Mouse (Mus musculus): Measurements from ENCODE around the gene Prrc2a. TPM values are rescaled to one million over a fixed set of nuclear protein-coding genes. Genes with fewer than 3 reads are reported as not detected.
A peak's percentile ranks its signal among the peaks of the same experiment; 100 is the strongest.

Gene Prrc2a
- total and polyA plus RNA-seq, 3 experiments, result 71.0 to 663 (median 87.6) TPM

GRCm38 (mm10) chr17:35191723-35192122, 27.0 kb upstream of the Prrc2a start (continued):
- TF ChIP-seq JUND (IDR thresholded peaks at IDR 0.05; ENCODE audit: low read depth, low read length) (no peak), MXI1 (IDR thresholded peaks at IDR 0.05; ENCODE audit: low read depth, low read length) (no peak), ZC3H11A (IDR thresholded peaks at IDR 0.05; ENCODE audit: low read depth, low read length) (peak; percentile 31), RAD21 (IDR thresholded peaks at IDR 0.05; ENCODE audit: low read depth, low read length) (peak; percentile 13; the same call in 1 of the 2 replicates), KAT2A (conservative IDR thresholded peaks at IDR 0.05; ENCODE audit: low read depth, low read length) (no peak), MYB (IDR thresholded peaks at IDR 0.05; ENCODE audit: low read depth, low read length) (no peak), ELF1 (IDR thresholded peaks at IDR 0.05; ENCODE audit: low read depth, low read length) (no peak), ZMIZ1 (IDR thresholded peaks at IDR 0.05; ENCODE audit: low read depth, low read length) (no peak), USF1 (IDR thresholded peaks at IDR 0.05; ENCODE audit: low read depth, low read length) (no peak), HCFC1 (IDR thresholded peaks at IDR 0.05; ENCODE audit: low read depth, low read length) (no peak), SIN3A (IDR thresholded peaks at IDR 0.05; ENCODE audit: low read length) (no peak), POLR2A (IDR thresholded peaks at IDR 0.05; ENCODE audit: control insufficient read depth in 1 of 2, insufficient read depth in 1 of 2, low read depth in 1 of 2, low read length in 2 of 2, poor library complexity in 1 of 2) (no peak), ETS1 (IDR thresholded peaks at IDR 0.05; ENCODE audit: low read depth, low read length) (no peak), MAX (IDR thresholded peaks at IDR 0.05; ENCODE audit: low read length) (no peak), MAFK (IDR thresholded peaks at IDR 0.05; ENCODE audit: borderline replicate concordance, low read depth, low read length) (no peak)

GRCm38 (mm10) chr17:35190096-35190495, 25.4 kb upstream of the Prrc2a start:
- H3K79me2 ChIP-seq (ENCODE audit: control insufficient read depth, insufficient read depth, low read length, poor library complexity), result no peaks in the 10 kb centered on the region
- H3K4me1 ChIP-seq (ENCODE audit: control insufficient read depth in 1 of 2, insufficient read depth in 2 of 2, low read length in 2 of 2), result peaks cover 20 to 52% of the 10 kb centered on the region in 2 experiments
- H3K27ac ChIP-seq (ENCODE audit: control insufficient read depth, low read depth, low read length), result peak overlapping the region; percentile 89
- DNase-seq (ENCODE audit: low read depth, low spot score), result peak; percentile 72
- no peaks in the 10 kb centered on the region for H3K9me3 ChIP-seq (replicated peaks; ENCODE audit: insufficient read depth, low read length)
- H3K27me3 ChIP-seq (ENCODE audit: control insufficient read depth in 1 of 2, insufficient read depth in 2 of 2, low read length in 2 of 2), result no peaks in the 10 kb centered on the region
- TF ChIP-seq RCOR1 (IDR thresholded peaks at IDR 0.05; ENCODE audit: low read depth, low read length) (peak; percentile 56; the same call in 1 of the 2 replicates), TAL1 (IDR thresholded peaks at IDR 0.05; ENCODE audit: low read length) (peak; percentile 51), ELF1 (IDR thresholded peaks at IDR 0.05; ENCODE audit: low read depth, low read length) (0 out of 2 replicates have a peak, but pooled peaks have one; percentile 22), SIN3A (IDR thresholded peaks at IDR 0.05; ENCODE audit: low read length) (peak; percentile 62; the same call in 1 of the 2 replicates), NELFE (IDR thresholded peaks at IDR 0.05; ENCODE audit: low read depth, low read length) (peak; percentile 42; the same call in 1 of the 2 replicates), HCFC1 (IDR thresholded peaks at IDR 0.05; ENCODE audit: low read depth, low read length) (no peak), GATA1 (IDR thresholded peaks at IDR 0.05; ENCODE audit: low read depth, low read length) (peak; percentile 26; the same call in 1 of the 2 replicates), TBP (IDR thresholded peaks at IDR 0.05; ENCODE audit: low read depth, low read length) (no peak; the same call in 1 of the 2 replicates), E2F4 (IDR thresholded peaks at IDR 0.05; ENCODE audit: borderline replicate concordance, low read depth, low read length) (no peak), ZMIZ1 (IDR thresholded peaks at IDR 0.05; ENCODE audit: low read depth, low read length) (0 out of 2 replicates have a peak, but pooled peaks have one; percentile 7), TCF12 (IDR thresholded peaks at IDR 0.05; ENCODE audit: low read depth, low read length) (no peak), MAFK (IDR thresholded peaks at IDR 0.05; ENCODE audit: borderline replicate concordance, low read depth, low read length) (no peak), POLR2AphosphoS5 (IDR thresholded peaks at IDR 0.05; ENCODE audit: borderline replicate concordance, low read depth, low read length) (no peak), NRF1 (IDR thresholded peaks at IDR 0.05; ENCODE audit: insufficient read depth, low read depth, low read length, poor library complexity, severe bottlenecking) (no peak), USF2 (IDR thresholded peaks at IDR 0.05; ENCODE audit: borderline replicate concordance in 1 of 2, insufficient read depth in 1 of 2, low read depth in 1 of 2, low read length in 2 of 2) (no peak), MAZ (IDR thresholded peaks at IDR 0.05; ENCODE audit: low read depth, low read length) (no peak), CHD2 (IDR thresholded peaks at IDR 0.05; ENCODE audit: low read length) (no peak), ZNF384 (IDR thresholded peaks at IDR 0.05; ENCODE audit: low read depth, low read length) (no peak), SMC3 (IDR thresholded peaks at IDR 0.05; ENCODE audit: low read depth, low read length) (no peak), POLR2A (IDR thresholded peaks at IDR 0.05; ENCODE audit: control insufficient read depth in 1 of 2, insufficient read depth in 1 of 2, low read depth in 1 of 2, low read length in 2 of 2, poor library complexity in 1 of 2) (no peak; a peak in 1 of 4 replicates), USF1 (IDR thresholded peaks at IDR 0.05; ENCODE audit: low read depth, low read length) (no peak), UBTF (IDR thresholded peaks at IDR 0.05; ENCODE audit: borderline replicate concordance, insufficient read depth, low read depth, low read length) (no peak), EP300 (IDR thresholded peaks at IDR 0.05; ENCODE audit: low read depth in 1 of 2, low read length in 2 of 2) (peak; percentile 60 to 66), MAX (IDR thresholded peaks at IDR 0.05; ENCODE audit: low read length) (no peak; the same call in 1 of the 2 replicates), RAD21 (IDR thresholded peaks at IDR 0.05; ENCODE audit: low read depth, low read length) (no peak), ETS1 (IDR thresholded peaks at IDR 0.05; ENCODE audit: low read depth, low read length) (peak; percentile 28; the same call in 1 of the 2 replicates)
- peak overlapping the region; percentile 20 to 42; a peak in 3 of 4 replicates for H3K4me3 ChIP-seq (ENCODE audit: control insufficient read depth in 1 of 2, insufficient read depth in 1 of 2, low read depth in 2 of 2, low read length in 2 of 2)
- H3K9ac ChIP-seq (ENCODE audit: control insufficient read depth, low read depth, low read length, poor library complexity, severe bottlenecking), result peak overlapping the region; percentile 53
- peaks cover 0 to 39% of the 10 kb centered on the region in 2 experiments; a peak in 2 of 4 replicates for H3K36me3 ChIP-seq (ENCODE audit: control insufficient read depth in 1 of 2, insufficient read depth in 2 of 2, low read length in 2 of 2)
